Mouse (Mus musculus) testis, adult 2 months (tissue): ENCODE results near the gene Rhox3a.
"Not testable (repeated sequence)": the region's sequence is repeated elsewhere in the genome, so short reads cannot be mapped to it uniquely, and the experiment has no call there.

ENCODE experiments used
- CTCF ChIP-seq: fragments of 200-500 bp; IDR thresholded peaks from 2 replicates; pipeline ENCODE4 v1.5.1; 2012; ENCODE audit warnings: low read depth, mild to moderate bottlenecking, inconsistent platforms, low read length, moderate library complexity; ENCODE audit not compliant: control insufficient read depth, insufficient read depth, insufficient replicate concordance
- POLR2A ChIP-seq: fragments of 200-500 bp; IDR thresholded peaks from 2 replicates; pipeline ENCODE4 v1.6.1; 2012; ENCODE audit warnings: low read depth, mild to moderate bottlenecking, inconsistent platforms, low read length, moderate library complexity; ENCODE audit not compliant: control insufficient read depth

- not testable (repeated sequence) for TF ChIP-seq POLR2A, CTCF
Observed at GRCm38 (mm10) chrX:37249619-37250018, at the start of gene Rhox3a.
